Mouse (Mus musculus) ES-E14 (cell line): Measurements from ENCODE around the gene Lin52. TPM values are rescaled to one million over a fixed set of nuclear protein-coding genes. Genes with fewer than 3 reads are reported as not detected.
"Not testable (repeated sequence)": the region's sequence is repeated elsewhere in the genome, so short reads cannot be mapped to it uniquely, and the experiment has no call there.

Experiments
- DNase-seq: peaks from one replicate; pipeline ENCODE4 v3.0.0-alpha.2; 2013; ENCODE audit warnings: low read depth, low spot score
- H3K27ac ChIP-seq: 2 replicates; pipeline ENCODE4 v1.5.1; 2012; ENCODE audit warnings: low read depth, mild to moderate bottlenecking, low read length, moderate library complexity, mixed read lengths; ENCODE audit not compliant: poor library complexity, insufficient read depth, severe bottlenecking
- H3K36me3 ChIP-seq: 2 replicates; pipeline ENCODE4 v1.6.1; 2012; ENCODE audit warnings: mild to moderate bottlenecking, low read length, moderate library complexity, mixed read lengths; ENCODE audit not compliant: control insufficient read depth, poor library complexity, insufficient read depth, severe bottlenecking
- H3K4me1 ChIP-seq, 2 experiments: fragments of 150-350 bp in 1 of 2; sonication (generic) in 1 of 2; 2 replicates each; pipeline ENCODE4 v1.6.1; 2012; ENCODE audit warnings: low read length in 2 of 2, mild to moderate bottlenecking in 1 of 2, mixed read lengths in 1 of 2; ENCODE audit not compliant: control insufficient read depth in 2 of 2, insufficient read depth in 2 of 2, poor library complexity in 1 of 2
- H3K4me3 ChIP-seq, 2 experiments: fragments of 150-350 bp in 1 of 2; sonication (generic) in 1 of 2; 2 replicates each; pipeline ENCODE4 v1.5.1; 2012; ENCODE audit warnings: low read length in 2 of 2, low read depth in 1 of 2, mild to moderate bottlenecking in 1 of 2, mixed read lengths in 1 of 2; ENCODE audit not compliant: insufficient read depth in 1 of 2, poor library complexity in 1 of 2, severe bottlenecking in 1 of 2
- H3K9ac ChIP-seq: 2 replicates; pipeline ENCODE4 v1.6.1; 2012; ENCODE audit warnings: low read depth, mild to moderate bottlenecking, low read length, mixed read lengths; ENCODE audit not compliant: poor library complexity, insufficient read depth, severe bottlenecking
- H3K9me3 ChIP-seq: fragments of 150-350 bp; sonication (generic); 2 replicates; pipeline ENCODE4 v1.6.1; 2012; ENCODE audit warnings: low read depth, mild to moderate bottlenecking, low read length; ENCODE audit not compliant: control insufficient read depth, insufficient read depth
- CHD2 ChIP-seq: IDR thresholded peaks from 2 replicates; pipeline ENCODE4 v1.6.1; 2014; ENCODE audit warnings: mild to moderate bottlenecking, low read depth, low read length, inconsistent platforms
- HCFC1 ChIP-seq: IDR thresholded peaks from 2 replicates; pipeline ENCODE4 v1.6.1; 2012; ENCODE audit warnings: low read length, inconsistent platforms, borderline replicate concordance; ENCODE audit not compliant: insufficient read depth
- MAFK ChIP-seq: IDR thresholded peaks from 2 replicates; pipeline ENCODE4 v1.6.1; 2014; ENCODE audit warnings: mild to moderate bottlenecking, low read depth, low read length, inconsistent platforms; ENCODE audit not compliant: insufficient read depth
- ZC3H11A ChIP-seq: IDR thresholded peaks from 2 replicates; pipeline ENCODE4 v1.6.1; 2012; ENCODE audit warnings: low read depth, mild to moderate bottlenecking, inconsistent platforms, low read length, borderline replicate concordance
- ZNF384 ChIP-seq: IDR thresholded peaks from 2 replicates; pipeline ENCODE4 v1.6.1; 2012; ENCODE audit warnings: low read depth, low read length, inconsistent platforms
- in situ Hi-C, 2 experiments: fragments of 600-800 bp; cut with MboI; formaldehyde crosslinking; loops; one replicate each; pipeline ENCODE4 v1.15.1; 2025; ENCODE audit warnings: low sequenced_read_pairs in 2 of 2, inconsistent platforms in 1 of 2; ENCODE audit not compliant: unreplicated experiment in 2 of 2
- total RNA-seq: library from RNA; depleted of rRNA; stranded (reverse); fragments of 300-350 nt; gene quantifications from 2 replicates; pipeline ENCODE4 v1.2.3, GENCODE M21; 2012

Lin52 gene
- total RNA-seq, 1 experiment: 10.5 TPM

DNA sequence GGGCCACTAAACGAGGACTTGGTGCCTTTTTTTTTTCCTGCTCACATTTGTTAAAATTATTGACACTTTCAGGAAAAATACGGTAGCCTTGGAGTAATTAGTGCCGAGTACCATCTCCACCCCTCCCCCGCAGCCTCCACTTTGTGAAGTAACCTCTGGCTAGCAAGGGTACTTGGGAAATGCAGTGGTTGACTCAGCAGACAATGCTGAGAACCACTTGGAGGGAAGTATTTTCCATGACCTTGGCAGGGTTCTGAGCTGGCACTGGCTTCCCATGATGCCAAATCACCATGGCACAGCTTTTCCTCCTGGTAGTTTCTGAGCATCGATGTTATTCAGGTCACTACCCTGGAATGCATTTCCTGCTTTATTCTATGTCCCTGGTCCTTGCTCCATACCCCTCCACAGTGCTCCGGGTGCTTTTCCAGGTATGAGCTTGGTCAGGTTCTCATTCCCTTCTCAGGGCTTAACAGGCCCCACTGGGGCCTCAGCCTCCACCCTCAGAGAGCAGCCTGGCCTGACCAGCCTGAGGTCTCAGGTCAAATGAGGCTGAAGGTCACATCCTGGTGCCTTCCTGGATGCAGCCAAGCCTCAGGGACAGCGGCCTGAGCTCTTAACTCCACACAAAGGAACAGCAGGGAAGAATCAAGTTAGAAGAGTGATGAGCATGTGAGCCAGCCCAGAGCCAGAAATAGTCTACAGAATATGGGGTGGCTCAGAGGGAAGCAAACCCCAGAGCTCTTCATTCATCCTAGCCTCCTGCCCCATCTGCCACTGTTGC, 82.7 kb downstream of the Lin52 start:
- Histone ChIP-seq H3K36me3 (peaks cover 8% of the 10 kb centered on the region; the same call in 1 of the 2 replicates), H3K9me3 (no peaks in the 10 kb centered on the region), H3K27ac (peak overlapping the region; percentile 27), H3K4me3 (no peak overlapping the region), H3K4me1 (peaks cover 9 to 32% of the 10 kb centered on the region in 2 experiments; a peak in 3 of 4 replicates), H3K9ac (no peak overlapping the region)
- peak; percentile 31 for DNase-seq
- in situ Hi-C loops: no loop called here
- no peak for TF ChIP-seq HCFC1
- 0 out of 2 replicates have a peak, but pooled peaks have one; percentile 35 for TF ChIP-seq MAFK

GRCm38 (mm10) chr12:84539537-84539936, 88.3 kb downstream of the Lin52 start:
- in situ Hi-C loops: not testable (repeated sequence)

DNA sequence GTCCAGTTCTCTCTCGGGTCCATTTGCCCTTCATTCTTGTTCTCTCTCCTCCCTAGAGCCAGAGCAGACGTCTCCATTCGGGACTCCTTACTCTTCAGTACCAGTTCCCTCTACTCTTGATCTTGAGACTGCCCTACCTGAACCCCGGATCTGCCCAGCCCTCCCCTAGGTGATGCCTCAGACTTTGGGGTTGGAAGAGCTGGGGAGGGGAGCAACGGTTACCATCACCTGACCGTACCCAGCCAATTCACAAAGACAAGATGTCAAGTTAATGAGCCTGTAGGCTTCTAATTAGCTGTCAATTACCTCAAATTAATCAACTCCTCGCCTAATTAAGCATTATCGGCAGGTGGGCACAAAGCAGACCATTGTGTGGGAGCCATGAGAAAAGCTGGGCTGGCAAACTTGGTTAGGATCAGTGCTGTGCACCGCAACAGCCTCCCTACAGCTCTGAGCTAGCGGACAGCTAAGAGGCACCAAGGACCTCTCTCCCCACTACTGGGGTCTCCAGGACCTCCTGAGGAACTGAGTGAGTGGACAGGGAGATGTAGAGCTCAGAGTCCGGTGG, 90.3 kb downstream of the Lin52 start:
- H3K9me3 ChIP-seq: no peaks in the 10 kb centered on the region
- no peak for TF ChIP-seq ZNF384
- TF ChIP-seq CHD2: no peak
- no peak for TF ChIP-seq ZC3H11A
- TF ChIP-seq HCFC1: no peak
- no peak for TF ChIP-seq MAFK
- H3K9ac ChIP-seq: no peak overlapping the region
- DNase-seq: no peak
- in situ Hi-C loops: no loop called here
- peaks cover 0 to 2% of the 10 kb centered on the region in 2 experiments; a peak in 1 of 4 replicates for H3K4me1 ChIP-seq
- H3K4me3 ChIP-seq: no peak overlapping the region
- no peak overlapping the region for H3K27ac ChIP-seq
- H3K36me3 ChIP-seq: no peaks in the 10 kb centered on the region

More at GRCm38 (mm10) chr12:84539537-84539936, 88.3 kb downstream of the Lin52 start:
- peak; percentile 46 for DNase-seq
- TF ChIP-seq ZNF384: peak; percentile 73
- H3K27ac ChIP-seq, H3K36me3 ChIP-seq, H3K9me3 ChIP-seq, H3K4me3 ChIP-seq, H3K9ac ChIP-seq, H3K4me1 ChIP-seq: not testable (repeated sequence)

GRCm38 (mm10) chr12:84546028-84546427, 94.8 kb downstream of the Lin52 start:
- DNase-seq: peak; percentile 75
- TF ChIP-seq MAFK (no peak), ZNF384 (no peak), HCFC1 (no peak), CHD2 (no peak), ZC3H11A (peak; percentile 2; the same call in 1 of the 2 replicates)
- Histone ChIP-seq H3K36me3 (no peaks in the 10 kb centered on the region), H3K27ac (no peak overlapping the region), H3K4me3 (no peak overlapping the region), H3K9ac (no peak overlapping the region), H3K4me1 (peaks cover 4 to 5% of the 10 kb centered on the region in 2 experiments; a peak in 2 of 4 replicates), H3K9me3 (no peaks in the 10 kb centered on the region)
- in situ Hi-C loops: no loop called here
